Mouse (Mus musculus): ENCODE measurements at regions not wholly inside any gene's neighbourhood (a gene's known extent, or its start where the extent isn't known, plus 50 kb on each side); places are given as distances from the start of the nearest gene placed in this dataset.

DNA sequence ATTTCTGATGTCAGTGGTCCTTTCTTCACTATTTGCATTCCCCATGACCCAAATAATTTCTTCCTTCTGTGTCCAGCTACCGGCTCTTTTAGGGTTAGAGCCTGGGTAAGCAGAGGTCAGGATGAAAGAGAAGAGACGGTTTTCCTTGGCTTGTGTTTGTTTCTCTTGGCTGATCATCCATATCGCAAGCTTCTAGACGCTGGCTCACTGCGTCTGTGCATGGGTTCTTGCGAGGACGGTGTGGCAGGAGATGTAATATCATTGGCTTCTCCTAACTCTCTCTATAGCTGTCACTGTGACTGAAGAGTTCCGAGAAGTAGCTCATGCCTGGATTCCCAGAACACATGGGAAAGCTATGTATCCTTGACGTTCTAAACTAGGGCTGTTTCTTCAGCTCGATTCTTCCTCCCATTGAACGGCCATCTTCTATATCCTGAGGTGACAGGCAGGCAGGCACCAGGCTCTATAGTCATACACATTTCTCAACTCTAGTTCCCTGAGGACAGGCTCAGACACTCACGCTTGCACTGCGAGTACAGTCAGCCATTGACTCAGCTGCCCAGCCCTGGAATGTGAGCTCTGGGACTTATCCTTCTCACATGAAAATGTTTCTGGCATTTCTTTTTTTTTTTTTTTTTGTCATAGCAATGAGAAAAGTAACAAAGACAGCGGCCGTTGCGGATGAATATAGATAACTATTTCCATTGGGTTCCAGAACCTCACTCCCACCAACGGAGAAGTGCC, 85.0 kb downstream of the Bach1 start:
- Histone ChIP-seq H3K4me3 (ENCODE audit: low read depth, low read length) (no peak overlapping the region), H3K27ac (ENCODE audit: low read depth, low read length) (no peak overlapping the region), H3K9me3 (ENCODE audit: control insufficient read depth, low read length) (no peaks in the 10 kb centered on the region), H3K9ac (ENCODE audit: low read length) (no peak overlapping the region), H3K36me3 (ENCODE audit: control insufficient read depth, insufficient read depth, low read length) (no peaks in the 10 kb centered on the region), H3K27me3 (ENCODE audit: control insufficient read depth, insufficient read depth, low read length) (no peaks in the 10 kb centered on the region), H3K4me2 (ENCODE audit: low read depth, low read length, severe bottlenecking) (no peak overlapping the region), H3K4me1 (replicated peaks; ENCODE audit: control insufficient read depth, insufficient read depth, low read length) (no peaks in the 10 kb centered on the region)
- ATAC-seq (replicated peaks; ENCODE audit: low FRiP score): no peak
- DNase-seq (ENCODE audit: low spot score): no peak
- WGBS: 79% methylated on average over 17 of the region's 17 CpGs

DNA sequence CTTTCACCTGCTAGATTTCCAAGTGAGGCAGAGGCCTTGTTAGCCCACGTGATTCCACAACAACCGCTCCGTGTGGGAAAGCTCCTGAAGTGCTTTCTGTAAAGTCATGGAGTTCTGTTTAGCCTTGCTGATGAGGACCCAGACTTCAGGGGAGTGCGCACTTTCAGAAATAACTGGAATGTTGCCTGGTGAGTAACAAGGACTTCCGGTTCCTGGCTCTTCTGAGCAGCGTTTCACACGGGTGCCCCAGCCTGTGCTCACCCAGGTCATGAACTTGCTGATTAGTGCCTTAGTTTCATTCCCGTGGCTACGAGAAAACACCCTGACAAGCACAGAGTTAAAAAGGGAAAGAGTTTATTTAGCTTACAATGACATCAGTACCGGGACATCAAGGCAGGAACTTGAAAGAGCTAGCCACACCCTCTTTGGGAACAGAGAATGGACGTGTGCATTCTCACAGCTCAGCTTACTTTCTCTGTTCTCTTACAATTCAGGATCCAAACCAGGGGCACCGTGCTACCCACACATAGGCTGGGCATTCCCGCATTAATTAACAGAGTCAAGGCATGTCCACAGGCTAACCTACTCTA, 85.8 kb downstream of the Bach1 start:
- no peak for DNase-seq (ENCODE audit: low spot score)
- ATAC-seq (replicated peaks; ENCODE audit: low FRiP score): peak; percentile 35; the same call in 1 of the 2 replicates
- 56% methylated on average over 13 of the region's 13 CpGs for WGBS

DNA sequence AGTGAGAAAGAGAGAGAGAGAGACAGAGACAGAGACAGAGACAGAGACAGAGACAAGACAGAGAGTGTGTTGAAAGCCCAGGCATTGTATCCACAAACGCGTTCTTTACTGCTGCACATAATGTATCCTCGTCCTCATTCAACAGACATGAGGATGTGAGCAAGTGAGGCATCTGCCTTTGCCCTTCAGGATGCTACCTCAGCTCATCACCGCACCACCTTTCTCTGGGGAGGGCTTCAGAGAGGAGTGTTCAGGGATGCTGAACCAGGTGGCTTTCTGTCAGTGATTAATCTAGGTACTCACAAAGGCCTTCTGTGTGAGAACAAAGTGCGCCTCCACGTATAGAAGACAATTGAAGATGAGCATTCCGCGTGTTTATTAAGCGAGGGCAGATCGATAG, 90.8 kb downstream of the Bach1 start:
- H3K4me1 ChIP-seq (replicated peaks; ENCODE audit: control insufficient read depth, insufficient read depth, low read length): no peaks in the 10 kb centered on the region
- no peaks in the 10 kb centered on the region for H3K36me3 ChIP-seq (ENCODE audit: control insufficient read depth, insufficient read depth, low read length)
- H3K4me3 ChIP-seq (ENCODE audit: low read depth, low read length): no peak overlapping the region
- no peak for ATAC-seq (replicated peaks; ENCODE audit: low FRiP score)
- DNase-seq (ENCODE audit: low spot score): no peak
- 91% methylated on average over 10 of the region's 10 CpGs for WGBS
- no peak overlapping the region for H3K9ac ChIP-seq (ENCODE audit: low read length)
- H3K27me3 ChIP-seq (ENCODE audit: control insufficient read depth, insufficient read depth, low read length): no peaks in the 10 kb centered on the region
- no peak overlapping the region for H3K27ac ChIP-seq (ENCODE audit: low read depth, low read length)
- no peaks in the 10 kb centered on the region for H3K9me3 ChIP-seq (ENCODE audit: control insufficient read depth, low read length)
- H3K4me2 ChIP-seq (ENCODE audit: low read depth, low read length, severe bottlenecking): no peak overlapping the region

More for the DNA sequence above, 85.8 kb downstream of the Bach1 start:
- H3K9ac ChIP-seq (ENCODE audit: low read length): no peak overlapping the region
- H3K4me1 ChIP-seq (replicated peaks; ENCODE audit: control insufficient read depth, insufficient read depth, low read length): no peaks in the 10 kb centered on the region
- H3K36me3 ChIP-seq (ENCODE audit: control insufficient read depth, insufficient read depth, low read length): no peaks in the 10 kb centered on the region
- H3K9me3 ChIP-seq (ENCODE audit: control insufficient read depth, low read length): no peaks in the 10 kb centered on the region
- no peak overlapping the region for H3K4me2 ChIP-seq (ENCODE audit: low read depth, low read length, severe bottlenecking)
- no peak overlapping the region for H3K4me3 ChIP-seq (ENCODE audit: low read depth, low read length)
- H3K27ac ChIP-seq (ENCODE audit: low read depth, low read length): no peak overlapping the region
- no peaks in the 10 kb centered on the region for H3K27me3 ChIP-seq (ENCODE audit: control insufficient read depth, insufficient read depth, low read length)

DNA sequence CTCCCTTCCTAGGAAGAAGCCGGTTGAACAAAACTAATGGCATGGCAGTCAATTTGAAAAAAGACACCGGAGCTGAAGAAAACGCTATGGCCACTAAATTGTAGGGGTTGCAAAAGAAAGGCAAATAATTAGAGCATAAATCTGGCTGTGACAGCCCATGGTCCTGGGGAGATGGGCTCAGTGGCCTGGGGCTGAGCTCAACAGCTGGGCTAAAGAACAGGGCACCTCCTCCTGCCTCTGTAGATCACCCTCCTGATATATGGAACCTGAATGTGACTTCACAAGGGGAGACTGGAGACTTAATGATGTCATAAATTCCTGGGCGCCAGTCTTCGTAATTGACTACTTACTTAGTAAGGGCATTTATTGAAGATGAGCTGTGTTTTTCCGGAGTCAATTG, 91.2 kb downstream of the Bach1 start:
- no peaks in the 10 kb centered on the region for H3K4me1 ChIP-seq (replicated peaks; ENCODE audit: control insufficient read depth, insufficient read depth, low read length)
- H3K27me3 ChIP-seq (ENCODE audit: control insufficient read depth, insufficient read depth, low read length): no peaks in the 10 kb centered on the region
- WGBS: 84% methylated on average over 6 of the region's 6 CpGs
- H3K36me3 ChIP-seq (ENCODE audit: control insufficient read depth, insufficient read depth, low read length): no peaks in the 10 kb centered on the region
- DNase-seq (ENCODE audit: low spot score) (no peak), ATAC-seq (replicated peaks; ENCODE audit: low FRiP score) (no peak)
- no peak overlapping the region for H3K9ac ChIP-seq (ENCODE audit: low read length)
- H3K27ac ChIP-seq (ENCODE audit: low read depth, low read length): no peak overlapping the region
- H3K4me2 ChIP-seq (ENCODE audit: low read depth, low read length, severe bottlenecking): no peak overlapping the region
- H3K9me3 ChIP-seq (ENCODE audit: control insufficient read depth, low read length): no peaks in the 10 kb centered on the region
- no peak overlapping the region for H3K4me3 ChIP-seq (ENCODE audit: low read depth, low read length)

DNA sequence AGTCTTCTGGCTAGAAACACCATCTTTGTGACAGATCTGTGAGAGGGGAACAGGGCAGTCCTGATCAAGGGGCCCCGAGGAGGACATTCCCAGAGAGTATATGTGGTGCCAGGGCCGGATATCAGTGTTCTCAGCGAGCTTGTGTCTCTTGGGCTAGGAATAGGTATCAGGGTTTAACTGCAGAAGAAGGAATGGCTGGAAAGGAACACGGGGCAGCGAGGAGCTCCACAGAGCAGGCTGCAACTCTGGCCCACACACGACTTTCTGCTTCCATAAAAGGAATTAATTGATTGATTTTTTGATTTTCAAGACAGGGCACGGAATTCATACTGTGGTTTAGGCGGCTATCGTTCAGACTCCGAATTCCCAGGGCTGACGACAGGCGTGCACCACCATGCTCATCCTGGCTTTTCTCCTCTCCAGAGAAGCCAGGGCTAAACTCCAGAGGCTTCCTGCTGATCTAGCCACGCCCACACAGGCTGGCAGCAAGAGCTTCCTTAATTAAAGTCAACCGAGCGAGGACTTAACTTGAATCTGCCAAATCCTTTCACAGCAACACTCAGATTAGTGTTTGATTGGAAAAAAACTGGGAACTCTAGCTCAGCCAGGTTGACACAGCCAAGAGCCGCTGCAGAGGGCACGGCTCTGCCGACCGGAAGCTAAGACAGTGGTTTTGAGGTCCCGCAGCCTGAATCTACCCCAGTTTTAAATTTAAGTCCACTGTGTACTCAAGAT, 97.9 kb downstream of the Bach1 start:
- H3K4me3 ChIP-seq (ENCODE audit: low read depth, low read length): peak overlapping the region; percentile 16
- H3K27ac ChIP-seq (ENCODE audit: low read depth, low read length): no peak overlapping the region
- H3K27me3 ChIP-seq (ENCODE audit: control insufficient read depth, insufficient read depth, low read length): no peaks in the 10 kb centered on the region
- H3K4me2 ChIP-seq (ENCODE audit: low read depth, low read length, severe bottlenecking): peak overlapping the region; percentile 48
- H3K36me3 ChIP-seq (ENCODE audit: control insufficient read depth, insufficient read depth, low read length): no peaks in the 10 kb centered on the region
- 6% methylated on average over 20 of the region's 20 CpGs for WGBS
- 0 out of 2 replicates have a peak overlapping the region, but pooled peaks have one; percentile 9 for H3K9ac ChIP-seq (ENCODE audit: low read length)
- ATAC-seq (replicated peaks; ENCODE audit: low FRiP score) (peak; percentile 88), DNase-seq (ENCODE audit: low spot score) (peak; percentile 73)
- H3K4me1 ChIP-seq (replicated peaks; ENCODE audit: control insufficient read depth, insufficient read depth, low read length): 0 out of 2 replicates have a peak, but pooled peaks cover 5% of the 10 kb centered on the region
- no peaks in the 10 kb centered on the region for H3K9me3 ChIP-seq (ENCODE audit: control insufficient read depth, low read length)

DNA sequence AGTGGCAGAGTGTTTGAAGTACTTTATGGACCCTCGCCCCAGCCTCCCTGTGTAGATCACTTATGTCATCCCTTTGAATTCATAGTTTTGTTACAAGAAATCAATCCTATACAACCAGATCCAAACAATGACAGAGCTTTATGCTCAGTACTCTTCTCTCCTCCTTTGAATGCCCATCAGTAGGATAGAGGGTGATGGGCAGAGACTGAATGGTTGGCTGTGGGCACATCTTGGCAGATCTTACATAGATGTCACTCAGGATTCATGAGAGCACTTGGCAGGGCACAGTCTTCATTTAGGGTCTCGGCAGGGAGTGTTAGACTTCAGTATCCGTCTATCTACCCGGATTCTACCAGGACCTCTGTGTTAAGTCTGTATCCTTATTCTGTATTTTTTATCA, 103.6 kb downstream of the Bach1 start:
- WGBS: 90% methylated on average over 4 of the region's 4 CpGs

DNA sequence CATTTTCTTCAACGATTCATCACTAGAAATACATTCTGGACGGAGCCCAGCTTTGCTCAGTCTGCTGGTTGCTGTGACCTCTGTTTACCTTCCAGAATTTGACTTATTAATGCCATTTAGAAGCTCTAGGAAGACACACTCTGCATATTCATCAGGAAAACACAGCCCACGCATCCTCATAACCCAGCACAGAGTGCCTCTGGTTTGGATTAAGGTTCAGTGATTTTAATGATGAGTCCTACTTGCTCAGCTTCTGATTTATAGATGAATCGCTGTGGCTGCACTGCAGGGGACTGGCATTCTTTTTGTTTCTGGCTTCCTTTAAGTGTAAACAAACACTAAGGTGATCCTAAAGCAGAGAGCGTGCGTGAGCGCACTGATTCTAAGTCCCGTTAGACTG, 118.8 kb downstream of the Bach1 start:
- no peak for ATAC-seq (replicated peaks; ENCODE audit: low FRiP score)
- H3K36me3 ChIP-seq (ENCODE audit: control insufficient read depth, insufficient read depth, low read length): no peaks in the 10 kb centered on the region
- 73% methylated on average over 8 of the region's 8 CpGs for WGBS
- H3K27ac ChIP-seq (ENCODE audit: low read depth, low read length): no peak overlapping the region
- no peak for DNase-seq (ENCODE audit: low spot score)
- H3K27me3 ChIP-seq (ENCODE audit: control insufficient read depth, insufficient read depth, low read length): no peaks in the 10 kb centered on the region
- H3K9ac ChIP-seq (ENCODE audit: low read length): no peak overlapping the region
- H3K4me1 ChIP-seq (replicated peaks; ENCODE audit: control insufficient read depth, insufficient read depth, low read length): no peaks in the 10 kb centered on the region
- H3K4me3 ChIP-seq (ENCODE audit: low read depth, low read length): no peak overlapping the region
- no peak overlapping the region for H3K4me2 ChIP-seq (ENCODE audit: low read depth, low read length, severe bottlenecking)
- H3K9me3 ChIP-seq (ENCODE audit: control insufficient read depth, low read length): no peaks in the 10 kb centered on the region

More for the DNA sequence above, 103.6 kb downstream of the Bach1 start:
- no peaks in the 10 kb centered on the region for H3K36me3 ChIP-seq (ENCODE audit: control insufficient read depth, insufficient read depth, low read length)
- no peak overlapping the region for H3K9ac ChIP-seq (ENCODE audit: low read length)
- H3K9me3 ChIP-seq (ENCODE audit: control insufficient read depth, low read length): no peaks in the 10 kb centered on the region
- ATAC-seq (replicated peaks; ENCODE audit: low FRiP score) (no peak), DNase-seq (ENCODE audit: low spot score) (no peak)
- H3K4me1 ChIP-seq (replicated peaks; ENCODE audit: control insufficient read depth, insufficient read depth, low read length): 0 out of 2 replicates have a peak, but pooled peaks cover 4% of the 10 kb centered on the region
- H3K27ac ChIP-seq (ENCODE audit: low read depth, low read length): no peak overlapping the region
- no peak overlapping the region for H3K4me3 ChIP-seq (ENCODE audit: low read depth, low read length)
- H3K27me3 ChIP-seq (ENCODE audit: control insufficient read depth, insufficient read depth, low read length): no peaks in the 10 kb centered on the region
- H3K4me2 ChIP-seq (ENCODE audit: low read depth, low read length, severe bottlenecking): no peak overlapping the region

DNA sequence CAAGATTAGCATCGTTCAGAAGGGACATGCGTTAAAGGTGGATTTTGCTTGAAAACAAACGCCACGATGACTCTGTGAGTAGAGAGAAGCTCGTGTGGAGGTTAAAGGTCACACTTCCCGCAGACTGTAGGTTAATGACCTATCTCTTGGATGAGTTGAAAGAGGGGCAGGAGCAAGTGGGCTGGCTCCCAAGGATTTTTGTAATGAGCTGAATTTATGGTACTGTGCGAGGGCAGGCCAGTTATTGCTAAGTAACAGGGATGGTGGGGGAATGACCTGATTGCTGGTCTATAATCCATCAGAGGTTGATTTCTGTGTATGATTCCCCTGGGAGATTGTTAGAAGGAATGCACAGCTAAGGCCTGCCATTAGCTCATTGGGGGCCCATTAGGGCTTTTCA, 135.6 kb downstream of the Bach1 start:
- Histone ChIP-seq H3K9ac (ENCODE audit: low read length) (no peak overlapping the region), H3K27ac (ENCODE audit: low read depth, low read length) (no peak overlapping the region), H3K4me1 (replicated peaks; ENCODE audit: control insufficient read depth, insufficient read depth, low read length) (no peaks in the 10 kb centered on the region), H3K9me3 (ENCODE audit: control insufficient read depth, low read length) (no peaks in the 10 kb centered on the region), H3K27me3 (ENCODE audit: control insufficient read depth, insufficient read depth, low read length) (no peaks in the 10 kb centered on the region), H3K4me2 (ENCODE audit: low read depth, low read length, severe bottlenecking) (no peak overlapping the region), H3K36me3 (ENCODE audit: control insufficient read depth, insufficient read depth, low read length) (no peaks in the 10 kb centered on the region), H3K4me3 (ENCODE audit: low read depth, low read length) (no peak overlapping the region)
- no peak for DNase-seq (ENCODE audit: low spot score)
- no peak for ATAC-seq (replicated peaks; ENCODE audit: low FRiP score)
- 74% methylated on average over 7 of the region's 7 CpGs for WGBS

All from forebrain, embryonic 11.5 days (tissue).